Mouse (Mus musculus): ENCODE measurements around the gene Pip5k1c.

DNA sequence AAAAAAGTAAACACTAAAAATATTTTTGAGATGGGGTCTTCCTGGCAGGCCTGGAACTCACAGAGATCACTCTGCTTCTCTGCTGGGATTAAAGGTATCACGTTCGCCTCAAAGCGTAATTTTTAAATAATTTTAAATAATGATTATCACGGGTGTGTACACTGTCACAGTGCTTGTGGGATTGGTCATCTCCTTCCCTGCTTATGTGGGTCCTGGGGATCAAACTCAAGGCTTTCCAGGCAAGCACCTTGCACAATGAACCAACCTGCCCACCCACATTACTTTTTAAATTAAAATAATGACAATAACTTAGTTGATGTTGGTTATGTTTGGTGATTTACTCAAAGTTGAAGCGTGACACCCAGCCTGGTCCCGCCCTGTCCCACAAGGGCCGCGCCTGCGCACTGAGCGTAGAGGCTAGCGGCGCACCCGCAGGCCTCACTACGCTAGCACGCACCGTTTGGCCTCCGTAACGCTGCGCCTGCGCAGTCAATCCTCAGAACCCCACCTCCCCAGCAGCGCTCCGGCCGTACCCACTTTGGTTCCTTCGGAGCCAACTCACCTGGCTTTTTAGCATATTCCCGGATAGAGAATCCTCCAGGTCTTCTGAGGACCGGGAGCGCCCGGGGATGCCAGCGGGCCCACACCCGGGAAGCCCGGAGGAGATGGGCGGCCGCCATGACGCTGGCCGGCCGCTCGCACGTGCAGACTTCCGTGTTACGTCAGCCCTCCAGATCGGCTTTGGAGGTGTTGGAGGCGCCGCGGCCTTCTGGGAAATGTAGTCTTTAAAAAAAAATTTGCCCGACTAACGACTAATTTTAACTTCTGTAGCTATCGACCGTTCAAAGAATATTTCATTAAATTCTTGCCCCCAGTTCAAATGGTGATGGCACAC lies 26.3 kb upstream of the Pip5k1c start, which contains the start of the genes Mrpl54 and Apba3:
- TF ChIP-seq CTCF (IDR thresholded peaks at IDR 0.05; ENCODE audit: insufficient read depth, low read length) (no peak), POLR2A (IDR thresholded peaks at IDR 0.05; ENCODE audit: borderline replicate concordance, extremely low read depth, low read depth, low read length) (peak; percentile 71; the same call in 1 of the 2 replicates)

All from lung, adult 2 months (tissue).